Mouse (Mus musculus) c-Kit-positive CD71-positive TER-119-positive erythroid progenitor cells, embryonic 14.5 days (primary cell): ENCODE measurements around the gene Baiap2.

Experiments
- DNase-seq: peaks from one replicate; pipeline ENCODE4 v3.0.0-alpha.2; 2013; ENCODE audit warnings: low spot score

Baiap2 gene

DNA sequence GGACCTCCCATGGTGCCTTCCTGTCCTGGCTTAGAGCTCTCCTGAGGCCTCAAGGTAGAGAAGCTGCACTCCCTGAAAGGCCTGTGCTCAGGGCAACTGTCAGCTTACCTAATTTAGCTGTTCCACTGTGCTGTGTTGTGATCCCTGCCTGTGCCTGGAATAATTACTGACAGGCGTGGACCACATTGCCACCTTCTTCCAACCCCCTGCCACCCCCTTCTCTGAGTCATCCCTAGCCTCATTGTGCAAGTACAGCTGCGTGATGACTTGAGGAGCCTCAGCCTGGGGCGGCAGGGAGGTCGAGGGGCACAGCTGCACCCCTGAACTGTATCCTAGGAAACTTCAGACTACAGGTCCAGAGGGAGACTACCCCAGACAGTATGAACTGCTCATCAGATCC, 5.7 kb downstream of the Baiap2 start:
- no peak for DNase-seq

DNA sequence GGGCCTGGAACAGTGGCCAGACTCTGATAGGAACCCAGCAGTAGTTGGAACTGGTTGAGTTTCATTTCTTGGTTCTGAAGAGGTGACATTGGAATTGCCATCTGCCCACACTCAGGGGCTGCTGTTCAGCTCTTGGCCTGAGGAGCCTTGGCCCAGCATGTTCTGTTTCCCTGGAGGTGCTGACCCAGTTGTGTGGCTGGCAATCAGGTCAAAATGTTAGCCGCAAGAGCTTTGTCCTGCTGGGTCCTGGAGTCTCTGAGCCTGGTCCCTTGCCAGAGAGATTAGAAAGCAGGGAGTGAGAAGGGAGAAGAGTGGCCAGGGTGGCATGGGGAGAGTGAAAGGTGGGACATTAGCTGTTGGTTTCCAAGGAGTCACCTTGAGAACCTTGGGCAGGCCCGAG, 6.2 kb downstream of the Baiap2 start:
- no peak for DNase-seq

DNA sequence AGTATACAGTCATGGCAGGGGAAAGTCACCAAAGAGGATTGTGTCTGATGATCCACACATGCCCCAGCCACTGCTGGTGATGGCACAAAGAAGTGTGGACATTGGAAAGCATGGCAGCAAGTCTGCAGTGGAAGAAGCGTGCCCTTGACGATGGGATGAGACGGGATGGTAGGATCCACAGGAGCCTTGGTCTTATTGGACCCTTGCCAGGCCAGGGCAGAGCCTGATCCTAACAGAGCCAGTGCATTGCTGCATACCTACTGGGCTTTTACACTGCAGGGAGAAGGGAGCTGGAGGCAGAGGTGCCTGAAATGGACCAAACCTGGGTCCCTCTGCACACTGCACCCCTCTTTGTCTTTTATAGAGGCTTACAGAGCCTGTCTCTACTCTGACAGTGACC, 8.0 kb downstream of the Baiap2 start:
- no peak for DNase-seq

DNA sequence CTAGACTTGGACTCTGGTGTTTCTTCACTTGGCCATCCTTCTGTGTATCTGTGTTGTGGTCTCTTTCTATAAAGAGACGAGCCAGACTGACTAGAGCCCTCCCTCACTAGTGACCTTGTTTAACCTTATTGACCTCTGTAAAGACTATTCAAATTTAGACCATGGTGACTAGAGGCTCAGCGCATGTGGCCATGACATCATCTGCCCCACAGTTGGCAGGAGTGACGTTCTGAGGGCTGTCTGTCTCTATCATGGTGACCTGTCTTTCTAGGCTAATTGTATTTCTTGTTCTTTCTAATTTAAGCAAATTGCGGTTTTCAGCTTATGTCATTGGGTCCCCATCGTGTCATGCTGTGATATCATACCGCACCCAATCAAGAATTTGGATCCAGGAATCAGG, 8.8 kb downstream of the Baiap2 start:
- DNase-seq: no peak

DNA sequence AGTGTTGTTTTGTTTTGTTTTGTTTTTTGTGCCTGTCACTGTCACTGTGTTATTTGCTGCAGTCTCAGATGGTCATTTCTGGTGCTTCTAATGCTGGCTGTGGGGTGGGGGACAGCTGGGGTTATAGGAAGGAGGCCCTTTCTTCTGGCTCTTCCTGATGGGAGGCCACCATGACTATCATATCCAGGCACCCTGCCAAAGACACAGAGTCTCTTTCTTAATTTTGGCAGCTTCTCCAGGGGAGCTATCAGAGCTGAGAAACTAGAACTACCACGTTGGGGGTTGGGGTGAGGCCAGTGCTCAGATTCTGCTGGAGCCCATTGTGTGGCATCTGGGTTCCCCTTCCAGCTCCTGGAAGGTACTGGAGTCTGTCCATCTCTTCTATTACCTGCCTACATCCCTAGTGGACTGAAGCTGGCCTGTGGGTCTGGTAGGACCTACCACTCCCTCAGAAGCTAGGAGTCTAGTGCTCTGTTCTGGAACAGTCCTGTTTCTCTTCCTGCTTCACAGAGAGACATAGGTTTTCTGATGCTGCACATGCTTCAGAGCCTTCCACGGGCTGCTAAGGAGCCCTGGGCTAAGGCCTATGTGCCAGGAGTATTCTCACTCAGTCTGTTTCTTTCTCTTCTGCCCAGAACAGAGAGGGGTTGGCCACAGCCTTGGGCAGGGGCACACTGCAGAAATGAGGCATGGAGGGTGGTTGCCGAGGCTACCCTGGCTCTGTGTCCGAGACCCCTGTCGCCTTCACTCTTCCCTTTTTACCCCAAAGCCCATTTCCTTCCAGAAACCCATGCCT, 10.1 kb downstream of the Baiap2 start:
- DNase-seq: no peak

- no peak for DNase-seq
Observed at GRCm38 (mm10) chr11:119954233-119954632, 11.7 kb downstream of the Baiap2 start.

DNA sequence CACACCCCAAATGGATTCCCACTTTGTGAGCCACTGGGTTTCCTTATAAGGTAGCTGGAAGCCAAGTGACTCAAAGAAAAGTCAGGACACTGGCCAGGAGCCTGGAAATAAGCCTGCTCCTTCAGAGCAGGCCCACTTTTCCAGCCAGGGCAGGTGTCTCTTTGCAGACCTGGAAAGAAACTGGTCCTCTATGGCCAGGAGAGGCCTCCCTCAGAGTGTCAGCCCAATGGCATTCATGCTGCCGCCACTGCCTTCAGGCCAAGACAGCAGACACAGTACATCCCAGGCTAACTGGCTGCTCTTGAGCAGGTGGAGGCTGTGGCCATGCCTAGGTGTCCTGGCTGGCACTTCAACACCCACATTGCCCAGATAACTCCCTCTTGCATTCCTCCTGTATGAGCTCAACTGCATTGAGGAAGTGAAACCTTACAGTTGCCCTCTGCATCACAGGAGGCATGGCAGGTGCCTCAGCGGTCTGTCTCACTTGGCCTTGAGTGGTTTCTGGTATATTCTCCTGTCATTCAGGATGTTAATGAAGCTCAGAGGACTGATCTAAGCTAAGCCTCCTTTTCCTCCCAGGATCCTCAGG, 12.3 kb downstream of the Baiap2 start:
- DNase-seq: no peak

DNA sequence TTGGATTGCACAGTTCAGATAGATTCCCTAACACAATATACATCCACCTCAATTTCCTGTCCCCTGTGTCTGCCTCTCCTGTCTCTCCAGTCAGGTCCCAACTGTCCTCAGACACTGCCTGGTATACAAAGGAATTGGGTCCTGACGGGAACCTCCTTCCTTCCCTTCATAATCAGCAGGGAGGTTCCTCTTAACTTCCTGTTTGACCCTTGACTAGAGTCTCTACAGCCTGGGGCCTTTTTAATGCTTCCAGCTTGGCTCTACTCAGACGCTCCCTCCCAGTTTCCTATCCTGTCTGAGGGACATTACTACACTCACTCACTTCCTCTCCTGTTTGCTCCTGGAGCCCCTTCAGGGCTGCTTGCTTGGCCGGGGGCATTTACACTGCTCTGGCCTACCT, 12.9 kb downstream of the Baiap2 start:
- DNase-seq: no peak

DNA sequence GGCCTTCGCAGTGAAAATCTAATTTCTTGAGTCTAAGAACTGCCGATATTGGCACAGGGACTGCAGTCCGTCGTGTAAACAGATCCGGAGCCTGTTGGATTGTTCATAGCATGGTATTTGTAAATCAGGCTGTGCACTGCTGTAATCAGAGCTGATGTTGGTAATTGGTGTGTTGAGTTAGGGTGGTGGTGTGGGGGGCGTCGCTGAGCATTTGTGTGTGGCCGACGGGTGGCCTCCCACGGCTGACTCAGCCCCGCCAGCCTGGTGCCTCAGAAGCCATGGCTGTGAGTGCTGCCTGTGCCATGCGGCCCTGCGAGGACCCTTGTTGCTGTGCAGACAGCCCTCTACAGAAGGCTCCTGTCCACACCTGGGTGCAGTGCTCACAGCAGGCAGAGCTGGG, 14.0 kb downstream of the Baiap2 start:
- DNase-seq: no peak

GRCm38 (mm10) chr11:119958856-119959255, 16.3 kb downstream of the Baiap2 start:
- no peak for DNase-seq

GRCm38 (mm10) chr11:119959714-119960113, 17.2 kb downstream of the Baiap2 start:
- DNase-seq: no peak

DNA sequence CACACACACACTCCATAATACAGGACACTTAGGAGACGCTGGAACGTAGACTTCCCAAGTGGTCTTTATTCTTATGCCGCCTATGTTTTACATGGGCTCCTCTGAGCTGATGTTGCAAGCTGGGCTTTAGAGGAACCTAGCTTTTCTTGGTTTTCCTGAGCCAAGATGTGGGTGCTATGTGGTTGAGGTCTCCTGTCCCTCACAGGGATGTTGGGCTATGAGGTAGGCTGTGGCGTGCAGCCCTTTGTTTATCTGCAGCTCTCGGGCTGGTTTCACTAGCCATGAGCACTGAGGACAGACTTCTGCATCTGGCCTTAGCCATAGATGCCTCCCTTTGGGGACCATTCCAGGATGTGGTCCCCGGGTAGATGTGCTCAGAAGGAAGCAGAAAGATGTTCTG, 18.1 kb downstream of the Baiap2 start:
- no peak for DNase-seq

- no peak for DNase-seq
Observed at GRCm38 (mm10) chr11:119961511-119961910, 18.9 kb downstream of the Baiap2 start.

DNA sequence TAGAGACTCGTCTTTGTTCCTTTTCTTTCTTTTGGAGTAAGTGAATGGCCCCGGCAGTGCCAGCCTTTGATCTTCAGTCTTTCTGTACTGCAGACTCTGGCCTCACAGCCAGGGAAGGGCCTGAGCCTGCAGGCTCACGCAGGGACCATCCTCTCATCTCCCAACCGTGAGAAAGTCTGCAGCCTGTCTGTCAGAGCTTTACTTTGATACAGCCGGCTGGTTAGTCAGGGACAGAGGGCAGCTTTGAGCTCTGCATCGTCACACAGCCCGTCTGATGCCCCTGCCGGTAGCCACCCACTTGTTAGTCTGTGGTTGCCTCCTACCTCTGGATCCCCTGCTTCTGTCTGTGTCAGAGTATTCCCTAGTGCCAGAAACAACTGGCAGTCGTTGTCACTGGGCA, 22.5 kb downstream of the Baiap2 start:
- DNase-seq: no peak

DNA sequence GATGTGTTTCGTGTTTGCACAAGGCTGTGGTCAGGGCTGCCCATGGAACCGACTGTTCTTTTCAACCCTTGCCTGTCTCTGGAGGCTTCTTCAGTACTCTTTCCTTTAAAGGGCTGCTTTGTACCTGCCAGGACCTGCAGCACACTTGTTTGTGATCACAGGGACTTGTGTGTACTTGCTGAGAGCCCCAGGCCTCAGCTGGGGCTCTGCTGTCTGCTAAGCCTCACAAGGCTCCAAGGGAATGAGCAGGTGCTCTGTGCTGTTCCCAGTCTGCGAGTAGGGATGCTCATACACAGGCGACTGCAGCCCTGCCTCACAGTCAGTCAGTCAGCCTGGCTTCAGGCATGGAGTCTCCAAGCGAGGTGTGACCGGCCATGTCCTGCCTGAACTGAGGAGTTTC, 23.7 kb downstream of the Baiap2 start:
- no peak for DNase-seq

DNA sequence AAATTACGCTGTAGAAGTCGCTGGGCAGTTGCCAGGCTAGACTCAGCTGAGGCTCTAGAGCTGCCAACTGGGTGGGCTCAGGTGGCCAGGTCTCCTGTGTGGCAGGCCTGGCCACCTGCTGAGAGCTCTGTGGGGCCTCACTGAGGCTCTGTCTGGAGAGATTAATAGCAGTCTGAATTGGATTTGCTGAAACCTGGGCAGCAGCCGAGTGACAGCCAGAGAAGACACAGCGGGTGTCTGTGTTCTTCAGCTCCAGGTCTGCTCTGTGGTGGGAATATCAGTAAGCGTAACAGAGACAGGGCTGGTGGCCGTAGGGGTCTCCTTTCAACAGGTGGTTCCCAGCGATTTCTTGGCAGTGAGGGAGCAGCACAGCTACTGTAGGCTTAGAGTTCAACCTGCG, 24.8 kb downstream of the Baiap2 start:
- DNase-seq: no peak

GRCm38 (mm10) chr11:119967892-119968291, 25.3 kb downstream of the Baiap2 start:
- DNase-seq: no peak

DNA sequence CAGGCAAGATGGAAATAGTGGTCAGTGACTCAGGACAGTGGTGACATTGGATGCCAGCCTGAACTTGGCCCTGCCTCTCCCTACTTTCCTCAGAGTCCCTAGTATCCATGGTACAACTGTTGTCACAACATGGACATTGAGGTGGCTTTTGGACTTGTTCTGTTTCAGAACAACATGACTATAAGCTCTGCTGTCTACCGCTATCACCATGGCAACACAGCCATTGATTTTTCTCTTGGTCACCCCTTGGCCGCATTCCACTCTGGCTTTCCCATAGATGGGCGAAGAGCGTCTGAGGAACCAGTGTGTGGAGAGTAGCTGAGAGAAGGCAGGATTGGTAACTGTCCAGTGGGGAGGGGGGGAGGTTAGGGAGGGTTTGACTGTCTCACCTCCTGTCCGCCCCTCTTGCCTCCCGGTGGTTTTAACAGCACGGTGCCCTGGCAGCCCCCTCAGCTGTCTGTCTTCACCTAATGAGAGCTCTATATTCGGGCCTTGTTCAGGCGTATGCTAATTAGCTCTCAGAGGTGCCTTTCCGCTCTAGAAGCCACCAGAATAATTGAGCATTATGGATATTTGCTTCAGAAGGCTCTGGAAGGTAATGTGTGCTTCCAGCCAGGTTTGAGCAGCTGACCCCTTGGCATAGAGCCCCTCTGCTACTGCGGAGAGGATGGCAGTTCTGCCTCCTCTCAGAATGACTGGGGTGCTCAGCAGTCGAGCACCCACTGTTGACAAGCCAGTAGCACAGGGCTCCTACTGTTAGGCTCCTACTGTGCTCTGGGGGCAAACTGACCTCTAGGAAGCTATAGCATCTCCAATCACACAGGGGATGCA, 27.7 kb downstream of the Baiap2 start:
- no peak for DNase-seq

GRCm38 (mm10) chr11:119973789-119974188, 31.2 kb downstream of the Baiap2 start:
- no peak for DNase-seq

DNA sequence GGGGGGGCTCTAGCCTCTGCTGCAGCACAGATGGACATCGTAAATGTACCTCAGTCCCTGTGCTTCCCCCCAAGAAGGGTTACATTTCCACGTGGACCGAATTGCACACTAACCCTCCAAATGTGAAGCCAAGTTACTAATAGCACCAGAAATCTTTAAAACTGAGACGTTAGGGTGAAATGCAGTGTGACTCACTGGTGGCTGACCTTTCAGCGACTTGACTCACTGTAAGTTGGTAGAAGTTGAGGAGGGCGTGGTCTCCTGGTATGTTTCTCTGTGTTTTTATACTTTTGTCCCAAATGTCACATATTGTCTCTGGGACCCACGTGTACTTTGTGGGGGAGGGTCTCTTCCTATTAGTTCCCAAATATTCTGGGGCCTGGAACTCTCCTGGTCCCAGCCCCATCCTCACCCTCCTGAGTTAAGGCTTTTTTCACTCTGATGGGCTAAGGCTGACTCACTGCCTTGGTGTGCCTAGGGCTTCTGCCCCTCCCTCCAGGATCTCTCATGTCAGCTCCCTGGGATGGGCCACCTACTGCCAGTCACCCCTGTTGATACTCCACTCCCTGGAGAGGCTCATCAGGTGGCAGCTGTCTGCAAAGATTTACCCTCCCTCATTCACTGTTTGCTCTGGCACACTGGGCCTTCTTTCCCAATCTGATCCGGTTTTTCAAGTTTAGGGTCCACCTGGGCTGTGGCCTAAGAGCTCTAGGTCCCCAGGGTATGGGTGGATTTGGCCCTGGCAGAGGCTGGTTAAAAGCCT, 33.4 kb downstream of the Baiap2 start:
- no peak for DNase-seq

- no peak for DNase-seq
Observed at GRCm38 (mm10) chr11:119978701-119979100, 36.1 kb downstream of the Baiap2 start.
